Mouse (Mus musculus) CD4-positive, CD25-positive, alpha-beta regulatory T cell (primary cell): Measurements from ENCODE around the gene Hint1. TPM values are rescaled to one million over a fixed set of nuclear protein-coding genes. Genes with fewer than 3 reads are reported as not detected.

Source experiments
- polyA plus RNA-seq: library from polyadenylated mRNA; unstranded; fragments of 100-300 nt; shearing (Covaris generic); gene quantifications from one replicate; pipeline ENCODE4 v1.2.1, GENCODE M21; 2017

The Hint1 gene
- 277 TPM for polyA plus RNA-seq

DNA sequence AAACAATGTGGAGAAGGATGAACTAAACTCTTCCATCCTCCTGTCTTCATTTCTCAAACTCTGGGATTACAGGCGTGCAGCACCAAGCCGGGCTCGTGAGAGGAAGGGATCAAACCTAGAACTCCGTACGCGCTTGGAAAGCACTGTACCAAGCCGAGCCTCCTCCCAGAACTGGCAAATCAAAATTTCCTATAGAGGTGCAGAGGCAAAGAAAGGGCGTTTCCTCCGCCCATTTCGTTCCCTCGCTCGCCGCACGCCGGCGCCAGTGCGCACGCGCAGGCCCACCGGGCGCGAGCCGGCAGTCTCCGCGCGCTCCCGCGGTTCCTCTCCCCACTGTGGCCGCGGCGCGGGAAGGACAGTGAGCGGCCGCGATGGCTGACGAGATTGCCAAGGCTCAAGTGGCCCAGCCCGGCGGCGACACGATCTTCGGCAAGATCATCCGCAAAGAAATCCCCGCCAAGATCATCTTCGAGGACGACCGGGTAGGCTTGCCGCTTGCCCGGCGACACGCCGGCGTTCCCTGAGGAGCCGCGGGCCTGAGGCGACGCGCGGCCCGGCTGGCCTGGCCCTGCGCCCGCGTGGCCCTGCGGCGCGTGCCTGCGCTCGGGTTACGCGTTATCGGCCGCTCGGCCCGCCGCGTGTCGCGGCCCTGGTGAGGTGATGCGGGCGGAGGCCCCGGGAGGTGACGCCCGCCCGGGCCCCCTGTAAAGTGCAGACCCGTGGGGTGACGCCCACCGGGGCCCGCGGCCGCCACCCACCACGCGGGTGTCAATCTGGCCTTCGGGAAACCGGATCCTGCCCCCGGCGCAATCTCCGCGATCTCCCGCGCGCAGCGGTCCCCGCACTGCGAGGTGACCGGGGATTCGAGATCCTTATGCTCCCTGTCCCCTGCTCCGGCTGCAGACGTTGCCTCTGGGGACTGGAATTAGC, at the start of gene Hint1:
Gene Hint1 (plus strand): TSS at position 265 of the 930 bp plus-strand sequence.

DNA sequence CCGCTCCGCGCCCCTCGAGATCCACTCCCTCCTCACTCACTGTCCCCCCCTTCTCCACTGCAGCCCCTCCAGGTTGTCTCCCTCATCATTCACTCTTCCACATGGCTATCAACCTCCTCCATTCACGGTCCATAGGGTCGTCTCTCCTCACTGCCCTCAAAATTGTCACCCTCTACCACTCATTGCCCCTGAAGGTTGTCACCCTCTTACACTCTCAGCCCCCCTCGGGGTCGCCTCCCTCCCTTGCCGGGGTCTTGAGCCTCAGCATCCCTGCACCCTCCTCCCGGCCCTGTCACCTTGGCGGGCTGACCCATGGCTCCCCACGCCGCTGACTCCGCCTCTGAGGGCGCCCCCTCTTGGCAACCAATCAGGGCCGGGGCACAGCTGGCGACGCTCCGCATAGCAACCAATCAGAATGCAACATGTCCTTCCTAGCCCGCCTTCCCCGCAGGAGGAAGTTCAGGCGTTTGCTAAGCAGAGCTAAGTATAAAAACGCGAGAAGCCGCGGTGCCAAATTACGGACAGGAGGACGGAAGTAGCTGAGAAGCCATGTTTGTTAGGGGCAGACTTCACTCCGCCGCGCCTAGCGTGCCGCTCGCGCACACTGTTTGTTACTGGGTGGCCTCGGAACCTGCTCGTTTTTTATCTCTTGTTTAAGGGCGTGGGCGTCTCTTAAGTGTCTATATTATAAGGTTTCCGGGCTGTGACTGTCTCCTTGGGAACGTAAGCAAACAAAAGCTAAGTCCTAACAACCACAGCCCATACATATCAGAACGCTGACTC, 5.7 kb upstream of the Hint1 start, which contains the start of gene Lyrm7:
Gene Lyrm7 (minus strand): TSS at position 661 of the 783 bp plus-strand sequence.

DNA sequence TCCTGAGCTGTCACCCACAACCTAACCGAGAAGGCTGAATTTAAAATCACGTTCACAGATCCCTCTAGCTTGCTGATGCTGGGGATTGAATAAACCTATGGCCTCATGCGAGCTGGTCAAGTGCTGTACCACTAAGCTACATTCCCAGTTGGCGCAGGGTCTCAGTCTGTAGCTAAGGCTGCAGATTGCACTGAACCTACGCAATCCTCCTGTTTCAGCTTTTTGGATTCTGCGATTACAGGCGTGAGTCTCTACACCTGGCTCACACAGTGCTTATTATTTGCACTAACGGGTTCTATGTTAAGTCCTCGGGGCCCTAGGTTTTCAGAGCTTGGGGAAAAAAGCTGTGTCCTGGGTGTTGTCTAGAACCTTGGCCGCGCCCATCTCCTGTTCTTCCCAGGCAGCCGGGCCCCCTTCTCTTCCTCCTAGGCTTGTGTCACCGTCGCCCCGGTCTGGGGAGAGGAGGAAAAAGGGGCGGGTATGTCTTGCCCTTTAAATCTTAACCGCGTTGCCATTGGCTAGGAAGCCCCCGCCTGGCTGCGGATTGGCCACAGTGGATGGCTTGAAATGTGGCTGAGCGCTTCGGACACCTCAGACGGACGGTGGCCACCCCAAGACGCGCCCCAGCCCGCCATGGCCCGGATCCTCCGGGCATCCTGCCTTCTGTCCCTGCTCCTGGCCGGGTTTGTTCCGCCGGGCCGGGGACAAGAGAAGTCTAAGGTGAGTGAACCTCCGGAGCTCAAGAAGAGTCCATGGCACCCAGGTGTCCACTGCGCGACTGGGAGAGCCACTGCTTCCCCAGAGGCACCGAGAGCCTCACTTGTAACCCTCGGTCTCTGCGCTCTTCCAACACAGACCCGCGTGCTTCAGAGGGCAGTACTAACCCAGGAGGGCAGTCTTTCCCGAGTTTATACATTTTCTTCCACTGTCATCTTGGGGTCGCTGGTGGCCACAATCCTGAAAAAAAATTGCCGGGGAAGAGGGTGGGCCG, 36.4 kb downstream of the Hint1 start, which contains the start of gene Gpx3:
Gene Gpx3 (plus strand): TSS at position 121 of the 991 bp plus-strand sequence.

Other genes starting within 250 kb of the Hint1 start
- gene Cdc42se2, start 78.7 kb upstream of the Hint1 start, polyA plus RNA-seq = 423 TPM
- gene Lyrm7, start 5.5 kb upstream of the Hint1 start, polyA plus RNA-seq = 4.6 TPM
- 1.1 TPM for gene Gpx3, start 36.1 kb downstream of the Hint1 start, polyA plus RNA-seq
- gene Tnip1, start 96.5 kb downstream of the Hint1 start, polyA plus RNA-seq = 164 TPM
- gene Anxa6, start 167.1 kb downstream of the Hint1 start, polyA plus RNA-seq = 473 TPM
- gene Ccdc69, start 211.7 kb downstream of the Hint1 start, polyA plus RNA-seq = 60.0 TPM
- 107 TPM for gene Gm2a, start 231.7 kb downstream of the Hint1 start, polyA plus RNA-seq